Mouse (Mus musculus) lung, adult 2 months (tissue): ENCODE data around the gene Rpl36al. TPM values are rescaled to one million over a fixed set of nuclear protein-coding genes. Genes with fewer than 3 reads are reported as not detected.
A peak's percentile ranks its signal among the peaks of the same experiment; 100 is the strongest.

Source experiments
- DNase-seq: peaks from one replicate; pipeline ENCODE4 v3.0.0; 2022
- H3K4me1 ChIP-seq: fragments of 200-500 bp; 2 replicates; pipeline ENCODE4 v1.6.1; 2011; ENCODE audit warnings: low read length; ENCODE audit not compliant: control insufficient read depth, insufficient read depth
- H3K4me3 ChIP-seq: fragments of 200-500 bp; replicated peaks from 2 replicates; pipeline ENCODE3; 2011; ENCODE audit warnings: low read depth, mild to moderate bottlenecking, control low read depth, low read length; ENCODE audit errors: extremely low read depth
- CTCF ChIP-seq: fragments of 200-500 bp; IDR thresholded peaks from 2 replicates; pipeline ENCODE4 v1.5.1; 2011; ENCODE audit warnings: mild to moderate bottlenecking, low read length, control low read depth; ENCODE audit not compliant: insufficient read depth
- POLR2A ChIP-seq: fragments of 200-500 bp; IDR thresholded peaks from 2 replicates; pipeline ENCODE4 v1.6.1; 2011; ENCODE audit warnings: low read depth, mild to moderate bottlenecking, control low read depth, low read length, borderline replicate concordance; ENCODE audit errors: extremely low read depth
- WGBS: fragments of 180-500 bp; shearing (Covaris S2); methylation state at CpG from one replicate; pipeline ENCODE4 v1.1.7; 2018; 5-methylcytosine and 5-hydroxymethylcytosine counted together
- polyA plus RNA-seq: library from polyadenylated mRNA; depleted of rRNA; stranded (reverse); fragments of >200 nt; gene quantifications from 2 replicates; pipeline ENCODE4 v1.2.3, GENCODE M21; 2012

The Rpl36al gene
- polyA plus RNA-seq, 1 experiment = 107 TPM

DNA sequence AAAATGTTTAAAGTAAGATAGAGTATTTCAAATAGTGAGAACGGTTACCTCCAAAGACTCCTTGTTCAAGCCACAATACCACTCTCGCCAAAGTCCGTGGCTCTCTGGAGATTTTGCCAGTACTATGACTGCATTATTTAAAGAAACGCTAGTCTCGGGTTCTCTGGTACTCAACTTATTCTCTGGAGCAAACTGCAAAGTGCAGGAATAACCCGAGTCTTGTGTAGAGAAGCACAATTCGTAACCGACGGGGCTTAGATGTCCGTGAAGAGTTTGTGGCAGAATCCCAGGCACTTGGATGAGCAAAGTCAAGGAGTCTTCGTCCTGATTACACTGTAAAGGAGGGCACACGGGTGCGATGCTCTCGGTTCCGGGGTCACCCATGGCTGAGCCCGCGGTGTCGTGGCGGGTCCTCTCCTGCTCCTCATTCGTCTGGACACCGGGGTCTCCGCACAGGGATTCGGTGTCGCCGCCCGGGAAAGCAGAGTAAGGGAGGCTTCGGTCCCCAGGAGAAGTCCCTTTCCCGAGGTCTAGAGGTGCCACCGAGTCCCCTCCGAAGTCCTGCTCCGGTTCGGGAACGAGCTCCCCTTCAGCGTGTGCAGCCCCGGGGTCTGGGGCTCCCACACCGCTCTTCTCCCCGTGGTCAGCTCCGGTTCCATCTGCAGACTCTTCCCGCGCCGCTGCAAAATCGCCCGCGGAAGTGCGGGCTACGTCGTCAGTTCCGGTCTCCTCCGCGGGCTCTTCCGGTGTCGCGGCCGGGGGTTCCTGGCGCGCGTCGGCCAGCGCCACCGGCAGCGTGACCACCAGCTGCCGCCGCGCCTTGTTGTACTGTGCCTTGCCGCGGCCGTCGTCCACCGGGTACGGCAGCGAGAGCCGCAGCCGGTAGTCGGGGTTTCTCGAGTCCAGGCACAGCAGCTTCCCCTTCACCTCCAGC lies 12.8 kb upstream of the Rpl36al start, which contains the start of gene Gm49383:
Gene Gm49383, minus strand, starts transcription at position 661 of the 934 bp plus-strand sequence.
- 1% methylated on average over 75 of the region's 75 CpGs for WGBS
- TF ChIP-seq POLR2A (peak; percentile 67; the same call in 1 of the 2 replicates), CTCF (no peak)
- peak; percentile 70 for DNase-seq
- peaks cover 3% of the 10 kb centered on the region for H3K4me1 ChIP-seq
- peak within 1 kb of the TSS; percentile 86 for H3K4me3 ChIP-seq

GRCm38 (mm10) chr12:69192637-69193036 lies 8.8 kb upstream of the Rpl36al start:
- no peak overlapping the region for H3K4me3 ChIP-seq

DNA sequence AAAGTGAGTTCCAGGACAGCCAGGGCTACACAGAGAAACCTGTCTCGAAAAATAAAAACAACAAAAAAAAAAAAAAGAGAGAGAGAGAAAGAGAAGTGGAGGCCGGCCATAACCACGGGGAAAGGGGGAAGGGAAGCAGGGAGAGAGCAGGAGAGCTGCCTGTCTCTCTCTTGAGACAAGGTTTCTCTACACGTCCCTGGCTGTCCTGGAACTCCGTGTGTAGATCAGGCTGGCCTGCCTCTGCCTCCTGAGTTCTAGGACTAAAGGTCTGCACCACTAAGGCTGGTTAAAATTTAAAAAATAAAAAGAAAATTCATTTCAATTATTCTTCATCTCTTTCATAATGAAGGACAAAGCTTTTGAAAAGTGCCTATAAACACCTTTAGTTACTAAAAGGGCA lies 7.5 kb upstream of the Rpl36al start:
- H3K4me1 ChIP-seq = peaks cover 5% of the 10 kb centered on the region
- no peak overlapping the region for H3K4me3 ChIP-seq
- no peak for DNase-seq
- TF ChIP-seq CTCF (no peak), POLR2A (no peak)
- 85% methylated on average over 5 of the region's 5 CpGs for WGBS

More at GRCm38 (mm10) chr12:69192637-69193036, 8.8 kb upstream of the Rpl36al start:
- TF ChIP-seq POLR2A = no peak
- TF ChIP-seq CTCF = no peak
- no peak for DNase-seq
- no peaks in the 10 kb centered on the region for H3K4me1 ChIP-seq
- 92% methylated on average over 2 of the region's 2 CpGs for WGBS

GRCm38 (mm10) chr12:69190522-69190921 lies 6.6 kb upstream of the Rpl36al start:
- 95% methylated on average over 1 of the region's 1 CpGs for WGBS
- no peak for DNase-seq
- Histone ChIP-seq H3K4me3 (no peak overlapping the region), H3K4me1 (peaks cover 7% of the 10 kb centered on the region)
- TF ChIP-seq POLR2A = no peak
- TF ChIP-seq CTCF = no peak

GRCm38 (mm10) chr12:69190074-69190473 lies 6.2 kb upstream of the Rpl36al start:
- DNase-seq = no peak
- Histone ChIP-seq H3K4me1 (peaks cover 11% of the 10 kb centered on the region), H3K4me3 (no peak overlapping the region)
- TF ChIP-seq CTCF (no peak), POLR2A (no peak)
- WGBS = 87% methylated on average over 9 of the region's 9 CpGs

GRCm38 (mm10) chr12:69186811-69187471 lies 3.1 kb upstream of the Rpl36al start:
- peaks cover 13% of the 10 kb centered on the region for H3K4me1 ChIP-seq
- TF ChIP-seq CTCF = no peak
- no peak for TF ChIP-seq POLR2A
- no peak overlapping the region for H3K4me3 ChIP-seq
- DNase-seq = no peak
- 53% methylated on average over 5 of the region's 5 CpGs for WGBS

- whole genome bisulfite sequencing = 61% methylated on average over 7 of the region's 7 CpGs
- peak overlapping the region; percentile 36 for H3K4me3 ChIP-seq
- DNase-seq = no peak
Measured at GRCm38 (mm10) chr12:69185371-69185770, 1.5 kb upstream of the Rpl36al start.

GRCm38 (mm10) chr12:69184342-69185295 lies 736 bp upstream of the Rpl36al start:
- Histone ChIP-seq H3K4me3 (peak overlapping the region; percentile 98), H3K4me1 (peaks cover 13% of the 10 kb centered on the region)
- 1% methylated on average over 86 of the region's 86 CpGs for WGBS
- DNase-seq = no peak
- TF ChIP-seq CTCF (no peak), POLR2A (no peak)

More at GRCm38 (mm10) chr12:69185371-69185770, 1.5 kb upstream of the Rpl36al start:
- H3K4me1 ChIP-seq = peaks cover 13% of the 10 kb centered on the region
- TF ChIP-seq CTCF (no peak), POLR2A (no peak)
